Mouse (Mus musculus) hindbrain, embryonic 16.5 days (tissue): ENCODE results near the gene Gk2. TPM values are rescaled to one million over a fixed set of nuclear protein-coding genes. Genes with fewer than 3 reads are reported as not detected.
A peak's percentile ranks its signal among the peaks of the same experiment; 100 is the strongest.

ENCODE experiments used
- ATAC-seq: fragments of 200-750 bp; cut with Nextera tagmentation; 2 replicates; pipeline ENCODE4 v1.8.0; 2017; ENCODE audit warnings: moderate TSS enrichment, moderate library complexity
- H3K27ac ChIP-seq: fragments of 300-500 bp; sonication (generic); 2 replicates; pipeline ENCODE4 v1.5.1; 2014; ENCODE audit warnings: low read depth, mild to moderate bottlenecking, control low read depth, low read length, moderate library complexity
- H3K27me3 ChIP-seq: fragments of 300-500 bp; sonication (generic); replicated peaks from 2 replicates; pipeline ENCODE4 v1.6.1; 2014; ENCODE audit warnings: low read length; ENCODE audit not compliant: control insufficient read depth, insufficient read depth
- H3K36me3 ChIP-seq: fragments of 300-500 bp; sonication (generic); 2 replicates; pipeline ENCODE4 v1.6.1; 2014; ENCODE audit warnings: mild to moderate bottlenecking, low read length, moderate library complexity, mixed read lengths; ENCODE audit not compliant: control insufficient read depth, insufficient read depth
- H3K4me1 ChIP-seq: fragments of 300-500 bp; sonication (generic); 2 replicates; pipeline ENCODE4 v1.6.1; 2014; ENCODE audit warnings: low read depth, low read length; ENCODE audit not compliant: control insufficient read depth, insufficient read depth
- H3K4me2 ChIP-seq: fragments of 300-500 bp; sonication (generic); 2 replicates; pipeline ENCODE4 v1.6.1; 2014; ENCODE audit warnings: mild to moderate bottlenecking, low read length, control low read depth, moderate library complexity
- H3K4me3 ChIP-seq: fragments of 300-500 bp; sonication (generic); 2 replicates; pipeline ENCODE4 v1.5.1; 2014; ENCODE audit warnings: mild to moderate bottlenecking, low read length, control low read depth, moderate library complexity
- H3K9ac ChIP-seq: fragments of 300-500 bp; sonication (generic); 2 replicates; pipeline ENCODE4 v1.6.1; 2014; ENCODE audit warnings: low read depth, mild to moderate bottlenecking, control low read depth, low read length, moderate library complexity
- H3K9me3 ChIP-seq: fragments of 300-500 bp; sonication (generic); 2 replicates; pipeline ENCODE4 v1.6.1; 2014; ENCODE audit warnings: mild to moderate bottlenecking, low read length, moderate library complexity; ENCODE audit not compliant: control insufficient read depth
- WGBS: fragments of 180-500 bp; shearing (Covaris S2); extraction: QIAGEN DNeasy Blood & Tissue Kit; methylation state at CpG from one replicate; pipeline ENCODE4 v1.1.7; 2014; 5-methylcytosine and 5-hydroxymethylcytosine counted together
- polyA plus RNA-seq: library from polyadenylated mRNA; unstranded; fragments of >200 nt; fragmentation: Nextera tagmentation; extraction: Ambion mirVana; gene quantifications from 2 replicates; pipeline ENCODE4 v1.2.1, GENCODE M21; 2015

Gk2 gene
- polyA plus RNA-seq, 1 experiment from 2014 or later = not detected

DNA sequence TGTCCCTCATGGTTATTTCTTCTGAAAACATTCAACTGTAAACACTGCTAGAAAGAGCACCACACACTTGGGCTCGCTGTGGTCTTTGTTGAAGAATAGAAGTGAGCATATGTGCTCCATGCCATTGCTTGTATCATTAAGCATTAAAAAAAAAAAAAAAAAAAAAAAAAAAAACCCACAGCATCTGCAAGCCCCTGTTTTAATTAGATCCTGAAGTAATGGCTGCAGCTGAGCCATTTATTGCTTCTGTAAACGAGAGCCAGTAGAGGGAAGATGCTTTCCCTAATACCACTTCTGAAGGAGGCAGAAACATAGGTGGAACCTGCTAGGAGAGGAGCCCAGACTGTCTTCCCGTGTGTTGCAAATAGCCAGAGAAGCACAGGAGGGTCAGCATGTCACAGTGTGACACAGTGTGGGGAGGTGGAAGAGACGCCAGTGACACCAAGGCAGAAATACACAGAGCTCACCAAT, 47.6 kb downstream of the Gk2 start:
- H3K9me3 ChIP-seq = peaks cover 3% of the 10 kb centered on the region; the same call in 1 of the 2 replicates
- no peak overlapping the region for H3K9ac ChIP-seq
- WGBS = 24% methylated on average over 4 of the region's 4 CpGs
- H3K4me3 ChIP-seq = no peak overlapping the region
- H3K4me1 ChIP-seq = no peaks in the 10 kb centered on the region; the same call in 1 of the 2 replicates
- H3K27ac ChIP-seq = no peak overlapping the region; the same call in 1 of the 2 replicates
- ATAC-seq = peak; percentile 56
- H3K27me3 ChIP-seq = no peaks in the 10 kb centered on the region
- no peaks in the 10 kb centered on the region for H3K36me3 ChIP-seq
- H3K4me2 ChIP-seq = no peak overlapping the region

Other genes starting within 250 kb of the Gk2 start
- not detected in 2 replicates for gene Naa11, start 64.6 kb downstream of the Gk2 start, polyA plus RNA-seq